Mouse (Mus musculus): ENCODE measurements around the gene Srd5a2.

GRCm38 (mm10) chr17:74018281-74018680 lies 29.4 kb downstream of the Srd5a2 start:
- TF ChIP-seq POLR2A (IDR thresholded peaks at IDR 0.05; ENCODE audit: borderline replicate concordance, low read depth, low read length) = no peak
- no peak for TF ChIP-seq CTCF (IDR thresholded peaks at IDR 0.05; ENCODE audit: low read depth, low read length)

Measured in bone marrow macrophage, adult 2 months (primary cell).